Mouse (Mus musculus): ENCODE data around the gene Clec1b. TPM values are rescaled to one million over a fixed set of nuclear protein-coding genes. Genes with fewer than 3 reads are reported as not detected.

Gene Clec1b
- polyA plus RNA-seq, 1 experiment from 2014 or later, result 0.71 TPM

DNA sequence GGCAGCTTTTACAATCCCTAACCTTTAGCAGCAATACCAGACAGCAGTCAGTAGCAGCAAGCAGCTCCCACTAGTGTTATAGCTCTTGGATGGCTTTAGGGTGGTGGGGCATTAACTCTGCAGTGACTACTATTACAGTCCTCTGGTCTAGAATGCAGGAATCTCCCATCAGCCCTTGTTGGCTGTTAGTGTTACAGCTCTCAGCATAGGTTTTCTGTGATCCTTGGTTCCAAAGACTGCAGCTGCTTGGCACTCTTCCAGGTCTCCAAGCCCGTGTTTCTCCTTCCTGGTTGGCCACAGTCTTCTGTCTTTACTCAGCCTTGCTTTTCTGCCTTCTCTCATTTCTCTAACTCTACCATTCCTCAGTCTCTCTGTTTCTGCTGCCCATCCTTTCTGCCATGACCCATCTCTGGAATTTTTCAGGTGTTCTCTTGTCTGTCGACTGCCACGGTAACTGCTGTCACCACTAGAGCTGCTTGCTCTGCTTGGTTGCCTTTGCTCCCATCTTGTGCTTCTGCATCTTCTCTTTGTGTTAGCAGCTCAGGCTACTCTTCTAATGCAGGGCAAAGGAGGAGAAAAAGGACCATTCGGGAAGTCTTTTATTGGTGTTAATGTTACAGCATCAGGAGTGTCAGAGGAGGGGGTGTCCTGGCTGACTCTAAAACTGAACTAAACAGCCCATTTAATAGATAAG is 26.1 kb downstream of the Clec1b start:
- Histone ChIP-seq H3K9ac (replicated peaks; ENCODE audit: low read depth, low read length) (no peak overlapping the region), H3K4me1 (ENCODE audit: control insufficient read depth, insufficient read depth, low read length) (peaks cover 8% of the 10 kb centered on the region; the same call in 1 of the 2 replicates), H3K4me2 (replicated peaks; ENCODE audit: low read depth, low read length) (no peak overlapping the region), H3K36me3 (ENCODE audit: control insufficient read depth, insufficient read depth, low read length) (no peaks in the 10 kb centered on the region), H3K27ac (ENCODE audit: low read length) (peak overlapping the region; percentile 33; the same call in 1 of the 2 replicates), H3K9me3 (ENCODE audit: control insufficient read depth, low read depth, low read length) (no peaks in the 10 kb centered on the region), H3K4me3 (ENCODE audit: low read depth, low read length) (no peak overlapping the region), H3K27me3 (ENCODE audit: control insufficient read depth, insufficient read depth, low read length) (no peaks in the 10 kb centered on the region)
- ATAC-seq (ENCODE audit: insufficient number of reproducible peaks, insufficient read depth, low FRiP score, low read depth), result peak; percentile 68; the same call in 1 of the 2 replicates
- WGBS, result 51% methylated on average over 4 of the region's 4 CpGs

- Histone ChIP-seq H3K4me2 (replicated peaks; ENCODE audit: low read depth, low read length) (no peak overlapping the region), H3K27me3 (ENCODE audit: control insufficient read depth, insufficient read depth, low read length) (no peaks in the 10 kb centered on the region), H3K36me3 (ENCODE audit: control insufficient read depth, insufficient read depth, low read length) (no peaks in the 10 kb centered on the region), H3K9ac (replicated peaks; ENCODE audit: low read depth, low read length) (no peak overlapping the region), H3K27ac (ENCODE audit: low read length) (0 out of 2 replicates have a peak overlapping the region, but pooled peaks have one; percentile 33), H3K4me1 (ENCODE audit: control insufficient read depth, insufficient read depth, low read length) (peaks cover 8% of the 10 kb centered on the region; the same call in 1 of the 2 replicates), H3K4me3 (ENCODE audit: low read depth, low read length) (no peak overlapping the region), H3K9me3 (ENCODE audit: control insufficient read depth, low read depth, low read length) (no peaks in the 10 kb centered on the region)
- peak; percentile 56; the same call in 1 of the 2 replicates for ATAC-seq (ENCODE audit: insufficient number of reproducible peaks, insufficient read depth, low FRiP score, low read depth)
- 25% methylated on average over 1 of the region's 1 CpGs for WGBS
These were observed 26.6 kb downstream of the Clec1b start for GRCm38 (mm10) chr6:129423734-129424072.

DNA sequence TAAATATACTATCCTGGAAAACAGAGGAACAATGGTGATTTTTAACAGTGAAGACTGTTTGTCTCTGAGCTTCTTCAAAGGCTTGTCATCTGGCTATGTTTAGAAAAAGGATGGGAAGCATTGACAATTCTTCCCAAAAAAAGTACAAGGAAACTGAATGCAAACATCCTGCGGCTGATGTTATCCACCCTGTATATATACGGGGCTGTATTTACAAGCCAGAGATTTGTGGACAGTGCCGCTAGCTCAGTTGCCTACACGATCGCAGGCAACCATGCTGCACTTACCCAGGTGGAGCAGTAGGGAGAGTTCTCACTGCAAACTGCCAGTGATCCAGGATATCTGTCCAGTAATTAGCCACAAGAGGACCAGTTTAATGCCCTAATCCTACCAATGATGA is 28.1 kb downstream of the Clec1b start:
- WGBS, result 53% methylated on average over 5 of the region's 5 CpGs
- Histone ChIP-seq H3K4me1 (ENCODE audit: control insufficient read depth, insufficient read depth, low read length) (peaks cover 8% of the 10 kb centered on the region; the same call in 1 of the 2 replicates), H3K4me2 (replicated peaks; ENCODE audit: low read depth, low read length) (no peak overlapping the region), H3K27ac (ENCODE audit: low read length) (no peak overlapping the region), H3K36me3 (ENCODE audit: control insufficient read depth, insufficient read depth, low read length) (no peaks in the 10 kb centered on the region), H3K4me3 (ENCODE audit: low read depth, low read length) (no peak overlapping the region), H3K9ac (replicated peaks; ENCODE audit: low read depth, low read length) (no peak overlapping the region), H3K27me3 (ENCODE audit: control insufficient read depth, insufficient read depth, low read length) (no peaks in the 10 kb centered on the region), H3K9me3 (ENCODE audit: control insufficient read depth, low read depth, low read length) (no peaks in the 10 kb centered on the region)
- ATAC-seq (ENCODE audit: insufficient number of reproducible peaks, insufficient read depth, low FRiP score, low read depth), result no peak

DNA sequence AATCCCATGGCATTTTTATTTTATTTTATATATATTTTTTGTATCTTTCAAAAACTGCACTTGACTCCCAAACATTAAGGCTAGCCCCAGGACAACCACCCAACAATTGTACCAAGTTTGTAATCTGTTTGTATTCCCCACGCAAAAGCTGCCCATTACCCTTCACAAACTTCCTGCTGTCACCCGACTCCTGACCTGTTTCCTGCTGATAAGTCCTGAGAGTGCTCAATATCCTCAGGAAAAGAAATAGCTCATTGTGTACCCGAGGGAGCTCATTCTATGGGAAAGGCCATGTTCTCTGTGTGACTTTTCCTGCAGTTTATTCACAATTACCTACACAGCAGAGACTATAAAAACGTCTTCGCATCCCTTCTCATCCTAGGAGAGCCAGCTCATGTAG is 28.7 kb downstream of the Clec1b start:
- H3K4me3 ChIP-seq (ENCODE audit: low read depth, low read length), result no peak overlapping the region
- H3K27ac ChIP-seq (ENCODE audit: low read length), result no peak overlapping the region
- H3K27me3 ChIP-seq (ENCODE audit: control insufficient read depth, insufficient read depth, low read length), result no peaks in the 10 kb centered on the region
- 42% methylated on average over 5 of the region's 5 CpGs for WGBS
- peaks cover 8% of the 10 kb centered on the region; the same call in 1 of the 2 replicates for H3K4me1 ChIP-seq (ENCODE audit: control insufficient read depth, insufficient read depth, low read length)
- no peak overlapping the region for H3K4me2 ChIP-seq (replicated peaks; ENCODE audit: low read depth, low read length)
- no peaks in the 10 kb centered on the region for H3K9me3 ChIP-seq (ENCODE audit: control insufficient read depth, low read depth, low read length)
- no peaks in the 10 kb centered on the region for H3K36me3 ChIP-seq (ENCODE audit: control insufficient read depth, insufficient read depth, low read length)
- ATAC-seq (ENCODE audit: insufficient number of reproducible peaks, insufficient read depth, low FRiP score, low read depth), result no peak
- no peak overlapping the region for H3K9ac ChIP-seq (replicated peaks; ENCODE audit: low read depth, low read length)

- Histone ChIP-seq H3K27ac (ENCODE audit: low read length) (no peak overlapping the region), H3K27me3 (ENCODE audit: control insufficient read depth, insufficient read depth, low read length) (no peaks in the 10 kb centered on the region), H3K9ac (replicated peaks; ENCODE audit: low read depth, low read length) (no peak overlapping the region), H3K4me2 (replicated peaks; ENCODE audit: low read depth, low read length) (no peak overlapping the region), H3K36me3 (ENCODE audit: control insufficient read depth, insufficient read depth, low read length) (no peaks in the 10 kb centered on the region), H3K4me3 (ENCODE audit: low read depth, low read length) (no peak overlapping the region), H3K4me1 (ENCODE audit: control insufficient read depth, insufficient read depth, low read length) (peaks cover 8% of the 10 kb centered on the region; the same call in 1 of the 2 replicates), H3K9me3 (ENCODE audit: control insufficient read depth, low read depth, low read length) (no peaks in the 10 kb centered on the region)
- 77% methylated on average over 4 of the region's 4 CpGs for WGBS
- no peak for ATAC-seq (ENCODE audit: insufficient number of reproducible peaks, insufficient read depth, low FRiP score, low read depth)
These were observed 30.2 kb downstream of the Clec1b start for GRCm38 (mm10) chr6:129427281-129427680.

DNA sequence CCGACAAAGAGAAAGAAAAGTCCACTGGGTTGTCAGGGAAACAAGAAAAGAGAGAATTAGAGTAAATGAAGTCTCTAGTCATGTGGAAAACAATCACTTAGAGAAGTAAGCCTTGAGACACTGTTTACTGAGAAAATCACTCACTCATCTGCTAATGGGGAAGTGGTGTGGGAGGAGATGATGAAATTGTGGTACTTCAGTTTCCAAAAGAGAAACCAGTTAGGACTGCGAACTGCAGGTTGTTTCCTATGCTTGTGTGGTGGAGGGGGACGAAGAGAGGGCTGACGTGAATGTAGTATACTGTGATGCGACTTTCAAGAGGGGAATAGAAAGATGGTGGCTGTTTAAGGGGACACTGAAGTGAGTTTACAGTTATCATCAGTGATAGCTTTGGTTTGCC is 37.1 kb downstream of the Clec1b start:
- Histone ChIP-seq H3K27ac (ENCODE audit: low read length) (no peak overlapping the region), H3K27me3 (ENCODE audit: control insufficient read depth, insufficient read depth, low read length) (no peaks in the 10 kb centered on the region), H3K9me3 (ENCODE audit: control insufficient read depth, low read depth, low read length) (no peaks in the 10 kb centered on the region), H3K4me2 (replicated peaks; ENCODE audit: low read depth, low read length) (no peak overlapping the region), H3K4me1 (ENCODE audit: control insufficient read depth, insufficient read depth, low read length) (no peaks in the 10 kb centered on the region), H3K9ac (replicated peaks; ENCODE audit: low read depth, low read length) (no peak overlapping the region), H3K4me3 (ENCODE audit: low read depth, low read length) (no peak overlapping the region), H3K36me3 (ENCODE audit: control insufficient read depth, insufficient read depth, low read length) (no peaks in the 10 kb centered on the region)
- no peak for ATAC-seq (ENCODE audit: insufficient number of reproducible peaks, insufficient read depth, low FRiP score, low read depth)
- 79% methylated on average over 5 of the region's 5 CpGs for WGBS

GRCm38 (mm10) chr6:129436025-129436424 is 38.9 kb downstream of the Clec1b start:
- no peak overlapping the region for H3K9ac ChIP-seq (replicated peaks; ENCODE audit: low read depth, low read length)
- no peak for ATAC-seq (ENCODE audit: insufficient number of reproducible peaks, insufficient read depth, low FRiP score, low read depth)
- no peak overlapping the region for H3K4me3 ChIP-seq (ENCODE audit: low read depth, low read length)
- H3K9me3 ChIP-seq (ENCODE audit: control insufficient read depth, low read depth, low read length), result no peaks in the 10 kb centered on the region
- H3K27me3 ChIP-seq (ENCODE audit: control insufficient read depth, insufficient read depth, low read length), result no peaks in the 10 kb centered on the region
- H3K36me3 ChIP-seq (ENCODE audit: control insufficient read depth, insufficient read depth, low read length), result no peaks in the 10 kb centered on the region
- no peak overlapping the region for H3K27ac ChIP-seq (ENCODE audit: low read length)
- WGBS, result 84% methylated on average over 3 of the region's 3 CpGs
- H3K4me2 ChIP-seq (replicated peaks; ENCODE audit: low read depth, low read length), result no peak overlapping the region
- H3K4me1 ChIP-seq (ENCODE audit: control insufficient read depth, insufficient read depth, low read length), result no peaks in the 10 kb centered on the region

DNA sequence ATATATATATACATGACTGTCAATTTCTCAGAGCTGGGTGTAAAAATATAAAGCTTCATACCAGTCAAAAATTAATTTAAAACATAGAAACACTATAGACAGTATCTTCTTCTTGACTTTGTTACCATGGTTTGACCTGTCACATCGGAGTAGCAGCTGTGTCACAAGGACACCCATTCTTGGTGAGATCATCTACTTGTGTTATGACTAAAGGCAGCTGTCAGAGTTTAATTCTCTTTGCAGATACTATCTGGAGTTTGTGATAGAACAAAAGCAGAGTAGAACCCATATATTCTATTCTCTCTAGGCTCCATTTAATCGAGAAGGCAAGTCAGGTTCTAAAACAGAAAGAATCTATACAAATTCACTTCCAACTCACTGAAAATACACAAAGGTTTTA is 40.9 kb downstream of the Clec1b start:
- no peaks in the 10 kb centered on the region for H3K9me3 ChIP-seq (ENCODE audit: control insufficient read depth, low read depth, low read length)
- H3K27ac ChIP-seq (ENCODE audit: low read length), result no peak overlapping the region
- no peak overlapping the region for H3K4me3 ChIP-seq (ENCODE audit: low read depth, low read length)
- H3K27me3 ChIP-seq (ENCODE audit: control insufficient read depth, insufficient read depth, low read length), result no peaks in the 10 kb centered on the region
- H3K4me1 ChIP-seq (ENCODE audit: control insufficient read depth, insufficient read depth, low read length), result no peaks in the 10 kb centered on the region
- no peak for ATAC-seq (ENCODE audit: insufficient number of reproducible peaks, insufficient read depth, low FRiP score, low read depth)
- 94% methylated on average over 2 of the region's 2 CpGs for WGBS
- H3K9ac ChIP-seq (replicated peaks; ENCODE audit: low read depth, low read length), result no peak overlapping the region
- no peak overlapping the region for H3K4me2 ChIP-seq (replicated peaks; ENCODE audit: low read depth, low read length)
- no peaks in the 10 kb centered on the region for H3K36me3 ChIP-seq (ENCODE audit: control insufficient read depth, insufficient read depth, low read length)

GRCm38 (mm10) chr6:129449743-129450142 is 52.6 kb downstream of the Clec1b start:
- H3K9me3 ChIP-seq (ENCODE audit: control insufficient read depth, low read depth, low read length), result no peaks in the 10 kb centered on the region
- 74% methylated on average over 6 of the region's 6 CpGs for WGBS
- H3K36me3 ChIP-seq (ENCODE audit: control insufficient read depth, insufficient read depth, low read length), result no peaks in the 10 kb centered on the region
- H3K27ac ChIP-seq (ENCODE audit: low read length), result no peak overlapping the region
- no peak for ATAC-seq (ENCODE audit: insufficient number of reproducible peaks, insufficient read depth, low FRiP score, low read depth)
- no peaks in the 10 kb centered on the region for H3K4me1 ChIP-seq (ENCODE audit: control insufficient read depth, insufficient read depth, low read length)
- H3K27me3 ChIP-seq (ENCODE audit: control insufficient read depth, insufficient read depth, low read length), result no peaks in the 10 kb centered on the region
- no peak overlapping the region for H3K4me2 ChIP-seq (replicated peaks; ENCODE audit: low read depth, low read length)
- no peak overlapping the region for H3K4me3 ChIP-seq (ENCODE audit: low read depth, low read length)
- no peak overlapping the region for H3K9ac ChIP-seq (replicated peaks; ENCODE audit: low read depth, low read length)
